Mouse (Mus musculus): ENCODE measurements around the gene Prss46.

DNA sequence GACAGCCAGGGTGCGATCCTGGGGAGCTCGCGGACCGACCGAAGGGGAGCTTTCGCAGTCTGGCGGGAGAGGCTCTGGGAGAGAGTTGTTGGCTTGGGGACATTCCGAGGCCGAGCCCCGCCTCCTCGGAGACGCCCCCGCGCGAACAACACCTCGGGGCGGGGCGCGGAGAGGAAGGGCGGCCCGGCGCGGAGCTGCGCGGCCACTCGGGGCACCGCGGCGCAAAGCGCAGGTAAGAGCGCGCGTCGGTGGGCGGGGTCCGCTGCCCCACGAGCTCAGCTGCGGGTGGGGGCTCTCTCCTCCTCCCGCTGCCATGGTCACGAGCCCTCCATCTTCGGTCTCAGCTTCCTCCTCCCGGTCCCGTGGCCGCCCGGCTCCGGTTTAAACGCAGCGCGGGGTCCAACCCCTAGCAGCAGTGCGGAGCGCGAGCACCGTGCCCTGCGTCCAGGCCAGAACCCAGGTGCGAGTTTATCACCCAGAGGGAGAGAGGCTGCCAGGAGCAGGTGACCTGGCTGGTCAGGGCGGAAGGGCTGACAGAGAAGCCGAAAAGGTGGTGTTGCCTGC, 35.8 kb downstream of the Prss46 start, which contains the start of gene Tmie:
- TF ChIP-seq CTCF (IDR thresholded peaks at IDR 0.05; ENCODE audit: low read depth, low read length) (no peak), POLR2A (IDR thresholded peaks at IDR 0.05; ENCODE audit: insufficient read depth, low read length) (no peak), EP300 (IDR thresholded peaks at IDR 0.05; ENCODE audit: insufficient read depth, low read depth, low read length) (no peak)
